Mouse (Mus musculus): Measurements from ENCODE around the gene Fyb.

Gene Fyb
- long read RNA-seq, experiment 1, partial matches to known transcripts, result 0 of 7 reads
- long read RNA-seq, experiment 1, other reads (novel, unspliced or antisense), result 4 of 7 reads
- long read RNA-seq, experiment 2, partial matches to known transcripts, result 0 of 2 reads
- long read RNA-seq, experiment 2, other reads (novel, unspliced or antisense), result 0 of 2 reads

GRCm38 (mm10) chr15:6522653-6523167 is at the start of gene Fyb:
Fyb (plus strand) TSS chr15:6522853.
- intact Hi-C loops (cut with DNase I), result no loop called here

- intact Hi-C loops (cut with DNase I), result no loop called here
These were observed 39.1 kb upstream of the Fyb start for GRCm38 (mm10) chr15:6483561-6483960.

- intact Hi-C loops (cut with DNase I), result no loop called here
These were observed 30.3 kb upstream of the Fyb start for GRCm38 (mm10) chr15:6492386-6492785.

- intact Hi-C loops (cut with DNase I), result no loop called here
These were observed 24.1 kb upstream of the Fyb start for GRCm38 (mm10) chr15:6498396-6499070.

DNA sequence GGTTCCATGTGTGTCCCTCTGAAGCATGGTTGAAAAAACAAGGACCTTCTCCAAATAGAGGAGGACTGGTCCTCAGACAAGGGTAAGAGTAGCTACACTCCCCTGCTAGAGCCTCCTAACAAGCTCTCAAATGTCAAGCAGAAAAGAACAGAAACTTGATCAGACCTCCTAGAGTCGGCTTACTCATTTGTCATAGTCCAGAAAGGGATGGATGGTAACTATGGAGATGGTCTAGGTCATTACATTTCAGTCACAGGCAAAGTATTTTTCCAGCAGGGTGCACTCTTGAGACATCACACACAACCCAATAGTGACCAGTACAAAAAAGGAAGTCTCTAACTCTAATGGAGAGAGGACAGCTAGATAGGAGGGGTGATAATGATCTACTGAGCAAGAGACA is 21.9 kb upstream of the Fyb start:
- intact Hi-C loops (cut with DNase I), result loop anchor here (5.0 kb wide), 1 partner anchor 72 kb away; no protein-coding TSS in a partner anchor

GRCm38 (mm10) chr15:6517525-6517924 is 5.1 kb upstream of the Fyb start:
- intact Hi-C loops (cut with DNase I), result no loop called here

GRCm38 (mm10) chr15:6519417-6520255 is 3.0 kb upstream of the Fyb start:
- intact Hi-C loops (cut with DNase I), result no loop called here

DNA sequence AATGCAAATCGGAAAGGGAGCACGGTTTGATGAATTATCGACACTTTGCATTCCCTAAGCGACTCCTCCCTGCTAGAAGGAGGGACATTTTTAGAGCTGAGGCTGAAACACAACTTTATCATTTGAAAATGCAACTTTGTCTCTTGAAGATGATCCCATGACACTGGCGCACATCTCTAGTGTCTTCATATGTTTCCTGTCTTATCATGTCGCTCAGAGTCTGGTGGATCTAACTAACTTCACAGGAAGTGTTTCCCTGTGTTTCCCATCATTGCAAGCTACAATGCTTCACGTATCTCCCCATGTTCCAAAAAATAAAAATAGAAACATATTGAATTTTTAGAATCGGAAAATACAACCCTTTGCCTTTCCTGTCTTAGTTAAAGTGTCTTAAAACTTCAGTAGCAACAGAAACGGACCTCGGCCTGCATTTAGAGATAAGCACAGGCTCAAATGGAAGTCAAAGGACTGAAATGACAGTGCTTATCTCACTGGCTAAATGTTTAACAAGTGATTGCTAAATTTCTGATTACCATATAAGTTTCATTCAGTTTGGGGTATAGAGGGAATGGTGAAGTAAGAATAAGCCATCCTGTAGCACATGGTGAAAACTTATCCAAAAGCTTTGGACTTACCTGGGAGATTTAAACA is 2.0 kb upstream of the Fyb start:
- intact Hi-C loops (cut with DNase I), result no loop called here

GRCm38 (mm10) chr15:6524801-6525200 is 2.1 kb downstream of the Fyb start:
- intact Hi-C loops (cut with DNase I), result no loop called here

DNA sequence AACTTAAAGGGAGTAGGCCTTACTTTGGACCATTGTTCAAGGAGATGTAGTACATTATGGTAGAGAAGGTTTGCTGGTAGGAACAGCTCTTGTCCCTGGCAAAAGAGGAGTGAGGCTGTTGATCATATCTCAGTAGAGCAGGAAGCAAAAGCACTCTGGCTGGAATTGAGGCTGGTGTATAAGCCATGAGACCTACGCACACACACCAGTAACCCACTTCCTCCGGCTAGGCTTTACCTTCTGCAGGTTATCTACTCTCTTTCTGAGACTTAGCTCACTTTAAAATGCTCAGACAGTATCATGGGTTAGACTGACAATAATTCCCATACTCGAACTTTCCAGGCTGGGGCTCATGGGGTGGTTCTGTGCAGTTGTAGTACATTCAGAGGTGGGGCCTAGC is 2.7 kb downstream of the Fyb start:
- intact Hi-C loops (cut with DNase I), result no loop called here

DNA sequence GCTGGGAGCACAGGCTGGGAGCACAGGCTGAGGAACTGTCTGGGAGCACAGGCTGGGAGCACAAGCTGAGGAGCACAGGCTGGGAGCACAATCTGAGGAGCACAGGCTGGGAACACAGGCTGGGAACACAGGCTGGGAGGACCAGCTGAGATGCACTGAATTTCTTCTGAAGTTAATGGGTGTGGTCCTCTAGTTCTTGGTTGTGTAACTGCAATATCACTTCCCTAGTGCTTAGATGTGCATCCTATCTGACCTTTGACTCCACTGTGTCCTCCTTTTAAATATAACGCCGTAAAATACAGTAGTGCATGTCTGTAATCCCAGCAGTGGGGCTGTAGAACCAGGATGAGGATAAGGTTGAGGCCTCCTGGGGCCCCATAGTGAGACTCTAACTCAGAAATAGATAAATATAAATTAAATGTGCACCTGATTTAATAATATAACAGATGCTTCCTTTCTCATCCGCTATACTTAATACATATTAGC is 11.2 kb downstream of the Fyb start:
- intact Hi-C loops (cut with DNase I), result no loop called here

- intact Hi-C loops (cut with DNase I), result no loop called here
These were observed 11.9 kb downstream of the Fyb start for GRCm38 (mm10) chr15:6534592-6534991.

GRCm38 (mm10) chr15:6539639-6540338 is 17.1 kb downstream of the Fyb start:
- intact Hi-C loops (cut with DNase I), result no loop called here

GRCm38 (mm10) chr15:6548911-6549310 is 26.3 kb downstream of the Fyb start:
- intact Hi-C loops (cut with DNase I), result no loop called here

DNA sequence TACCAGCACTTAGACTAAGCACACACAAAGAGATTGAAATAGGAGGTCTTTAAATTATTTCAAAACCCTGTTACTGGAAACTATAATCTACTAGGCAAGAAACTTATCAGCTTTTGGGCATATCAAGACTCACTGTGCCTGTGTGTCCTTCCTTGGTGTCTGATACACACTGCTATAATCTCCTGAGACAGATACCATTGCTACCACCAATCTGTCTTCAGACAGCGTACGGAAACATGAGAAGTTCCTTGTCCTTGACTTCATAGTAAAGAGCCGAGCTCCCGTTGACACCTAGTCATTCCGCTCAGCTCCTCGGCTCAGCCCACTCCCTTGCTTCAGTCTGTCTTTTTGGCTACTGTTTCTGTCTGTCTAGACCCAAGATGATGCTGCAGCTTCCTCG is 29.2 kb downstream of the Fyb start:
- intact Hi-C loops (cut with DNase I), result no loop called here

DNA sequence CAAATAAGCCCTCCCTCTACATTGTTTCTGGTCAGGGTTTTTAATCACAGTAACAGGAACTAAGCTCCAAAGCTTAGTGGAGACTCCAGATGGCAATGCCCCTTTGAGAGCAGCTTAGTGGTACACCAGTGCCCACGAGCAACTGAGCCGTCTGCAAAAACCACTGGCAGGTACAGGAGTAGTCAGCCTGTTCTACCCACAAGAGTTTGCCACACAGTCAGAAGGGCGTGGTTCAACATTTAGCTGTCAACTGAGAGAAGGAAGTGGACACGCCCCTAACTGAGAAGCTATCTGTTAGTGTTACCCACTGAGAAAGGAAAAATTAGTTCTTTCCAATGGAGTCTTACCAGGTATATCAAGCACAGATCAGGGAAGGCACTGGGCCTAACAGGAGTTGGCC is 32.1 kb downstream of the Fyb start:
- intact Hi-C loops (cut with DNase I), result no loop called here

DNA sequence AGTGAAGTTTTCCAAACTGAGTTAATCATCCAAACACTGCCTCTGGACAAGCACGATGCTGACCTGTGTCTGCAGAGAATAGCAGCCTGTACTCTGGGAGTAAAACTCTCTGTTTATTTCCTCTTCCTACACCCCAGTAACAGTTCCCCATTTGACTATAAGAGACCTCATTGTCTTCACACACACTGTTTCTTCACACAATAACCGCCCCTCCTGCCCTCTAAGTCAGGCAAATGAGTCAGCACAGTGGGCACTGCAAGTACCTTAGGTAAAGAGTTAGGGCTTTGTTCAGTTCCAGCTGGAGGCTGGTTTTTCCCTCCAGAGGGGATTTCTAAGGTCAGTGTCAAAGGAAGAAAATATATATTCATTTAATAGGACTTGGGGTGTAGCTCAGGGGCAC is 32.9 kb downstream of the Fyb start:
- intact Hi-C loops (cut with DNase I), result no loop called here

GRCm38 (mm10) chr15:6556272-6556671 is 33.6 kb downstream of the Fyb start:
- intact Hi-C loops (cut with DNase I), result no loop called here

- intact Hi-C loops (cut with DNase I), result no loop called here
These were observed 34.3 kb downstream of the Fyb start for GRCm38 (mm10) chr15:6556911-6557310.

- intact Hi-C loops (cut with DNase I), result no loop called here
These were observed 34.9 kb downstream of the Fyb start for GRCm38 (mm10) chr15:6557552-6557951.

- intact Hi-C loops (cut with DNase I), result no loop called here
These were observed 36.5 kb downstream of the Fyb start for GRCm38 (mm10) chr15:6559188-6559587.

Data from adrenal gland (tissue).